Mouse (Mus musculus) heart, postnatal 0 days (tissue): ENCODE results near the gene Slc25a53. TPM values are rescaled to one million over a fixed set of nuclear protein-coding genes. Genes with fewer than 3 reads are reported as not detected.

Experiments
- ATAC-seq: fragments of 200-750 bp; cut with Nextera tagmentation; 2 replicates; pipeline ENCODE4 v1.8.0; 2017; ENCODE audit warnings: low read depth, moderate number of reproducible peaks, moderate library complexity; ENCODE audit not compliant: insufficient read depth
- DNase-seq: peaks from one replicate; pipeline ENCODE4 v3.0.0-alpha.2; 2016; ENCODE audit warnings: low spot score
- H3K27ac ChIP-seq: fragments of 300-500 bp; sonication (generic); 2 replicates; pipeline ENCODE4 v1.5.1; 2014; ENCODE audit warnings: low read depth, mild to moderate bottlenecking
- H3K27me3 ChIP-seq: fragments of 300-500 bp; sonication (generic); 2 replicates; pipeline ENCODE4 v1.6.1; 2014; ENCODE audit warnings: low read length, mixed read lengths; ENCODE audit not compliant: control insufficient read depth, insufficient read depth
- H3K36me3 ChIP-seq: fragments of 300-500 bp; sonication (generic); replicated peaks from 2 replicates; pipeline ENCODE4 v1.6.1; 2014; ENCODE audit warnings: low read length, mixed read lengths; ENCODE audit not compliant: control insufficient read depth, insufficient read depth
- H3K4me1 ChIP-seq: fragments of 300-500 bp; sonication (generic); 2 replicates; pipeline ENCODE4 v1.6.1; 2014; ENCODE audit warnings: antibody characterized with exemption; ENCODE audit not compliant: control insufficient read depth, insufficient read depth
- H3K4me2 ChIP-seq: fragments of 300-500 bp; sonication (generic); 2 replicates; pipeline ENCODE4 v1.6.1; 2014; ENCODE audit warnings: low read depth, mild to moderate bottlenecking, low read length, moderate library complexity
- H3K4me3 ChIP-seq: fragments of 300-500 bp; sonication (generic); 2 replicates; pipeline ENCODE4 v1.5.1; 2014; ENCODE audit warnings: low read depth, low read length
- H3K9ac ChIP-seq: fragments of 300-500 bp; sonication (generic); replicated peaks from 2 replicates; pipeline ENCODE4 v1.6.1; 2014; ENCODE audit warnings: low read depth, low read length, mixed read lengths
- H3K9me3 ChIP-seq: fragments of 300-500 bp; sonication (generic); replicated peaks from 2 replicates; pipeline ENCODE4 v1.6.1; 2016; ENCODE audit warnings: low read length; ENCODE audit not compliant: control insufficient read depth
- CTCF ChIP-seq: IDR thresholded peaks from 2 replicates; pipeline ENCODE4 v1.5.1; 2016; ENCODE audit warnings: antibody characterized with exemption, control low read depth, low read depth
- EP300 ChIP-seq: IDR thresholded peaks from 2 replicates; pipeline ENCODE4 v1.6.1; 2016; ENCODE audit warnings: antibody characterized with exemption, low read depth
- WGBS: fragments of 180-500 bp; shearing (Covaris S2); extraction: QIAGEN DNeasy Blood & Tissue Kit; methylation state at CpG from one replicate; pipeline ENCODE4 v1.1.7; 2014; 5-methylcytosine and 5-hydroxymethylcytosine counted together
- polyA plus RNA-seq: library from polyadenylated mRNA; unstranded; fragments of >200 nt; fragmentation: Nextera tagmentation; extraction: Ambion mirVana; gene quantifications from 2 replicates; pipeline ENCODE4 v1.2.1, GENCODE M21; 2015
- total RNA-seq: library from RNA; depleted of rRNA; stranded (reverse); fragments of >200 nt; gene quantifications from 2 replicates; pipeline ENCODE4 v1.2.3, GENCODE M21; 2014; ENCODE audit warnings: low replicate concordance; rRNA removed

Slc25a53 gene
- total and polyA plus RNA-seq, 2 experiments from 2014 or later = 2.3 to 3.6 TPM

GRCm38 (mm10) chrX:136937985-136938384, 100.1 kb downstream of the Slc25a53 start:
- no peak for DNase-seq
- TF ChIP-seq EP300 (no peak), CTCF (no peak)
- Histone ChIP-seq H3K4me1 (no peaks in the 10 kb centered on the region), H3K9me3 (no peaks in the 10 kb centered on the region), H3K4me3 (no peak overlapping the region), H3K27me3 (no peaks in the 10 kb centered on the region), H3K4me2 (no peak overlapping the region), H3K27ac (no peak overlapping the region), H3K36me3 (no peaks in the 10 kb centered on the region), H3K9ac (no peak overlapping the region)
- WGBS = 15% methylated on average over 3 of the region's 3 CpGs
- no peak for ATAC-seq

Other genes with a start within 250 kb of the Slc25a53 start
- gene Plp1, start 215.6 kb downstream of the Slc25a53 start, total RNA-seq = 0.81 and 7.2 TPM in 2 replicates
- gene Plp1, start 215.6 kb downstream of the Slc25a53 start, polyA plus RNA-seq = 1.9 and 2.1 TPM in 2 replicates
- not detected in 2 replicates for gene Rab9b, start 169.5 kb downstream of the Slc25a53 start, total RNA-seq
- gene Rab9b, start 169.5 kb downstream of the Slc25a53 start, polyA plus RNA-seq = 0.10 and 0.16 TPM in 2 replicates
- gene H2bfm, start 111.0 kb downstream of the Slc25a53 start, total RNA-seq = not detected in 2 replicates
- gene H2bfm, start 111.0 kb downstream of the Slc25a53 start, polyA plus RNA-seq = not detected in 2 replicates
- not detected in 2 replicates for gene Tmsb15b2, start 62.8 kb downstream of the Slc25a53 start, total RNA-seq
- gene Tmsb15b2, start 62.8 kb downstream of the Slc25a53 start, polyA plus RNA-seq = 13.8 and 16.1 TPM in 2 replicates
- gene Tmsb15l, start 61.4 kb downstream of the Slc25a53 start, total RNA-seq = 1.7 TPM in 1 of 2 replicates, not detected in the other
- 0.92 and 1.6 TPM in 2 replicates for gene Tmsb15l, start 61.4 kb downstream of the Slc25a53 start, polyA plus RNA-seq
- 2.3 and 4.4 TPM in 2 replicates for gene Tmsb15b1, start 61.4 kb downstream of the Slc25a53 start, total RNA-seq
- gene Tmsb15b1, start 61.4 kb downstream of the Slc25a53 start, polyA plus RNA-seq = 16.9 and 17.9 TPM in 2 replicates
- gene Zcchc18, start 45.1 kb downstream of the Slc25a53 start, total RNA-seq = 0.85 TPM in 1 of 2 replicates, not detected in the other
- gene Zcchc18, start 45.1 kb downstream of the Slc25a53 start, polyA plus RNA-seq = 0.40 and 0.41 TPM in 2 replicates
- 3.3 and 5.9 TPM in 2 replicates for gene Fam199x, start 11.3 kb upstream of the Slc25a53 start, total RNA-seq
- 2.2 and 2.4 TPM in 2 replicates for gene Fam199x, start 11.3 kb upstream of the Slc25a53 start, polyA plus RNA-seq
- gene Esx1, start 83.8 kb upstream of the Slc25a53 start, total RNA-seq = not detected in 2 replicates
- not detected in 2 replicates for gene Esx1, start 83.8 kb upstream of the Slc25a53 start, polyA plus RNA-seq